20 mouse cellular contexts compared by ENCODE assay signal in the genomic region with DNA sequence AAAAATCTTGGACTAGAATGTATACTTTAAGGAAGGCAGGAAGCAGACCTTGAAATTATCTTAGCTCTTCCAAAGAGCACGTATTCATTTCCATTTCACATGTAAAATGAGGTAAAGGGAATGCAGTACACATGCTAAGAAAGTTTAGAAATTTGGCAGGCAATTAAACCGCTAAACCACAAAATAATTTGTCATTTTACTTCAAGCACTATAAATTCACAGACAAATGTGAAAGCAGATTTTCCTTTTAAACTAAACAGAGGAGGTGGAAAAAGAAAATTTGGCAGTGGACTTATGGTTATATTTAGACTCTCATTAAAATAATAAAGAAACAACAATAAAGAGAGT.
DNase-seq lines count a peak whose midpoint lies in the region; ATAC-seq lines count a peak whose summit lies in the region.
"Had no signal": no experiment of that assay in that cellular context is flagged by ENCODE, and none has a peak within 500 bp of the region (broad histone marks: within the 10 kb centered on the region; RNA-seq: fewer than 3 reads in every experiment).

No protein-coding gene starts in this region.

- no peaks in the 10 kb centered on the region for H3K27me3 ChIP-seq in forebrain, embryonic 13.5 days
- H3K27me3 ChIP-seq in forebrain, embryonic 12.5 days: no peaks in the 10 kb centered on the region
- H3K27me3 ChIP-seq in hindbrain, embryonic 16.5 days (replicated peaks; ENCODE audit: control insufficient read depth, insufficient read depth, low read length): no peaks in the 10 kb centered on the region
- no peaks in the 10 kb centered on the region for H3K27me3 ChIP-seq in hindbrain, embryonic 14.5 days (ENCODE audit: control insufficient read depth, insufficient read depth, low read length)
- no peaks in the 10 kb centered on the region for H3K27me3 ChIP-seq in lung, embryonic 16.5 days (ENCODE audit: control insufficient read depth, insufficient read depth, low read depth, low read length)
- H3K27me3 ChIP-seq: embryonic facial prominence, embryonic 12.5 days; hindbrain, embryonic 12.5 days; intestine, embryonic 15.5 days; Patski had no signal

- no peak overlapping the region for H3K27ac ChIP-seq in forebrain, embryonic 13.5 days
- H3K27ac ChIP-seq in forebrain, embryonic 12.5 days: no peak overlapping the region
- H3K27ac ChIP-seq in hindbrain, embryonic 16.5 days (ENCODE audit: low read depth, low read length): no peak overlapping the region
- H3K27ac ChIP-seq in hindbrain, embryonic 14.5 days: no peak overlapping the region
- H3K27ac ChIP-seq in lung, embryonic 16.5 days (ENCODE audit: low read length): no peak overlapping the region
- H3K27ac ChIP-seq: embryonic facial prominence, embryonic 12.5 days; heart, embryonic 10.5 days; hindbrain, embryonic 12.5 days; intestine, embryonic 15.5 days had no signal

- no peak overlapping the region for H3K4me2 ChIP-seq in forebrain, embryonic 13.5 days
- no peak overlapping the region for H3K4me2 ChIP-seq in forebrain, embryonic 12.5 days
- no peak overlapping the region for H3K4me2 ChIP-seq in hindbrain, embryonic 16.5 days (ENCODE audit: low read length)
- H3K4me2 ChIP-seq in hindbrain, embryonic 14.5 days (replicated peaks): no peak overlapping the region
- H3K4me2 ChIP-seq in lung, embryonic 16.5 days (ENCODE audit: low read depth, low read length): no peak overlapping the region
- H3K4me2 ChIP-seq: embryonic facial prominence, embryonic 12.5 days; hindbrain, embryonic 12.5 days; intestine, embryonic 15.5 days had no signal

- no peak overlapping the region for H3K9ac ChIP-seq in forebrain, embryonic 13.5 days
- no peak overlapping the region for H3K9ac ChIP-seq in forebrain, embryonic 12.5 days
- H3K9ac ChIP-seq in hindbrain, embryonic 16.5 days (ENCODE audit: low read depth, low read length): no peak overlapping the region
- no peak overlapping the region for H3K9ac ChIP-seq in hindbrain, embryonic 14.5 days
- no peak overlapping the region for H3K9ac ChIP-seq in lung, embryonic 16.5 days (ENCODE audit: low read length)
- H3K9ac ChIP-seq: embryonic facial prominence, embryonic 12.5 days; hindbrain, embryonic 12.5 days; intestine, embryonic 15.5 days had no signal

- H3K4me3 ChIP-seq in forebrain, embryonic 13.5 days: no peak overlapping the region
- H3K4me3 ChIP-seq in forebrain, embryonic 12.5 days (replicated peaks): no peak overlapping the region
- no peak overlapping the region for H3K4me3 ChIP-seq in hindbrain, embryonic 16.5 days (ENCODE audit: low read length)
- no peak overlapping the region for H3K4me3 ChIP-seq in hindbrain, embryonic 14.5 days (replicated peaks; ENCODE audit: low read length)
- no peak overlapping the region for H3K4me3 ChIP-seq in lung, embryonic 16.5 days (ENCODE audit: low read length)
- H3K4me3 ChIP-seq: embryonic facial prominence, embryonic 12.5 days; heart, embryonic 10.5 days; hindbrain, embryonic 12.5 days; intestine, embryonic 15.5 days had no signal

- DNase-seq in hindbrain, embryonic 14.5 days (ENCODE audit: low spot score): no peak
- DNase-seq in lung, postnatal 4 days: no peak
- peak; percentile 38 for DNase-seq in telencephalon, adult 2 months (ENCODE audit: low read depth, low spot score)
- no peak for DNase-seq in kidney, postnatal 4 days
- DNase-seq: adrenal gland, postnatal 14 days; cerebellum, adult 8-10 months; embryo, embryonic 11 days; heart, adult 18-20 months; heart, postnatal 4 days; kidney, adult 2 months had no signal

- 75% methylated on average over 2 of the region's 2 CpGs for WGBS in forebrain, embryonic 13.5 days
- WGBS in forebrain, embryonic 12.5 days: 86% methylated on average over 2 of the region's 2 CpGs
- 54% methylated on average over 2 of the region's 2 CpGs for WGBS in hindbrain, embryonic 16.5 days
- WGBS in hindbrain, embryonic 14.5 days: 80% methylated on average over 2 of the region's 2 CpGs
- 41% methylated on average over 2 of the region's 2 CpGs for WGBS in lung, embryonic 16.5 days

- ATAC-seq in forebrain, embryonic 13.5 days: peak; percentile 66; the same call in 1 of the 2 replicates
- no peak for ATAC-seq in forebrain, embryonic 12.5 days (ENCODE audit: low FRiP score)
- 0 out of 2 replicates have a peak, but pooled peaks have one; percentile 4 for ATAC-seq in hindbrain, embryonic 16.5 days
- no peak for ATAC-seq in hindbrain, embryonic 14.5 days (ENCODE audit: low FRiP score)
- peak; percentile 5; the same call in 1 of the 2 replicates for ATAC-seq in lung, embryonic 16.5 days (ENCODE audit: low read depth)
- ATAC-seq: activated CD4-positive, CD25-positive, alpha-beta regulatory T cell, adult 4 months; intestine, embryonic 15.5 days; Patski had no signal

- peaks cover 14% of the 10 kb centered on the region; the same call in 1 of the 2 replicates for H3K4me1 ChIP-seq in forebrain, embryonic 13.5 days
- no peaks in the 10 kb centered on the region for H3K4me1 ChIP-seq in forebrain, embryonic 12.5 days
- no peaks in the 10 kb centered on the region for H3K4me1 ChIP-seq in hindbrain, embryonic 16.5 days (ENCODE audit: control insufficient read depth, insufficient read depth, low read depth, low read length)
- H3K4me1 ChIP-seq in hindbrain, embryonic 14.5 days (replicated peaks; ENCODE audit: control insufficient read depth, insufficient read depth, low read length): peaks cover 7% of the 10 kb centered on the region
- H3K4me1 ChIP-seq in lung, embryonic 16.5 days (replicated peaks; ENCODE audit: control insufficient read depth, insufficient read depth, low read length): no peaks in the 10 kb centered on the region
- H3K4me1 ChIP-seq: embryonic facial prominence, embryonic 12.5 days; heart, embryonic 10.5 days; hindbrain, embryonic 12.5 days; intestine, embryonic 15.5 days had no signal

- H3K9me3 ChIP-seq in forebrain, embryonic 13.5 days (replicated peaks): no peaks in the 10 kb centered on the region
- H3K9me3 ChIP-seq in forebrain, embryonic 12.5 days: no peaks in the 10 kb centered on the region
- no peaks in the 10 kb centered on the region for H3K9me3 ChIP-seq in hindbrain, embryonic 16.5 days (ENCODE audit: control insufficient read depth, low read length)
- H3K9me3 ChIP-seq in hindbrain, embryonic 14.5 days (ENCODE audit: control insufficient read depth, low read length): no peaks in the 10 kb centered on the region
- H3K9me3 ChIP-seq in lung, embryonic 16.5 days (ENCODE audit: control insufficient read depth, low read length): no peaks in the 10 kb centered on the region
- H3K9me3 ChIP-seq: embryonic facial prominence, embryonic 12.5 days; heart, embryonic 10.5 days; hindbrain, embryonic 12.5 days; intestine, embryonic 15.5 days had no signal

- no peaks in the 10 kb centered on the region for H3K36me3 ChIP-seq in forebrain, embryonic 13.5 days (ENCODE audit: poor library complexity, severe bottlenecking)
- H3K36me3 ChIP-seq in forebrain, embryonic 12.5 days (replicated peaks): no peaks in the 10 kb centered on the region
- H3K36me3 ChIP-seq in hindbrain, embryonic 16.5 days (ENCODE audit: control insufficient read depth, insufficient read depth, low read length): no peaks in the 10 kb centered on the region
- H3K36me3 ChIP-seq in hindbrain, embryonic 14.5 days (replicated peaks; ENCODE audit: control insufficient read depth, insufficient read depth): no peaks in the 10 kb centered on the region
- H3K36me3 ChIP-seq in lung, embryonic 16.5 days (ENCODE audit: control insufficient read depth, insufficient read depth, low read length): no peaks in the 10 kb centered on the region
- H3K36me3 ChIP-seq: embryonic facial prominence, embryonic 12.5 days; heart, embryonic 10.5 days; hindbrain, embryonic 12.5 days; intestine, embryonic 15.5 days had no signal

Comparison
In these comparisons a context has a peak if more than half of its experiments do, and no peak if none do; other contexts are left out.
1. ATAC-seq: peak in forebrain, embryonic 13.5 days (single experiment), hindbrain, embryonic 16.5 days (single experiment) and lung, embryonic 16.5 days (single experiment); none in forebrain, embryonic 12.5 days (single experiment) and hindbrain, embryonic 14.5 days (single experiment).